Mouse (Mus musculus): ENCODE measurements around the gene Smndc1. TPM values are rescaled to one million over a fixed set of nuclear protein-coding genes. Genes with fewer than 3 reads are reported as not detected.

Gene Smndc1
- polyA plus RNA-seq, 1 experiment from 2014 or later, result 43.8 TPM

- peaks cover 12% of the 10 kb centered on the region; the same call in 1 of the 2 replicates for H3K4me1 ChIP-seq (replicated peaks; ENCODE audit: control insufficient read depth, insufficient read depth, low read length)
- no peak overlapping the region for H3K27ac ChIP-seq (ENCODE audit: low read depth)
- H3K36me3 ChIP-seq (ENCODE audit: control insufficient read depth, insufficient read depth, low read length), result no peaks in the 10 kb centered on the region
- no peak overlapping the region for H3K4me2 ChIP-seq (ENCODE audit: low read length)
- DNase-seq (ENCODE audit: low spot score) (no peak), ATAC-seq (replicated peaks; ENCODE audit: low FRiP score, low TSS enrichment, low read depth) (no peak)
- no peak overlapping the region for H3K4me3 ChIP-seq (ENCODE audit: low read depth, low read length)
- H3K9ac ChIP-seq (ENCODE audit: low read length), result no peak overlapping the region
- 0 out of 2 replicates have a peak, but pooled peaks cover 2% of the 10 kb centered on the region for H3K27me3 ChIP-seq (replicated peaks; ENCODE audit: control insufficient read depth, insufficient read depth, low read length)
- WGBS, result 58% methylated on average over 7 of the region's 7 CpGs
- no peaks in the 10 kb centered on the region for H3K9me3 ChIP-seq (ENCODE audit: control insufficient read depth, low read length)
Observed at GRCm38 (mm10) chr19:53427346-53427745, 37.0 kb upstream of the Smndc1 start.

GRCm38 (mm10) chr19:53425824-53426223, 35.4 kb upstream of the Smndc1 start:
- DNase-seq (ENCODE audit: low spot score) (no peak), ATAC-seq (replicated peaks; ENCODE audit: low FRiP score, low TSS enrichment, low read depth) (no peak)
- Histone ChIP-seq H3K9ac (ENCODE audit: low read length) (no peak overlapping the region), H3K4me2 (ENCODE audit: low read length) (no peak overlapping the region), H3K27ac (ENCODE audit: low read depth) (no peak overlapping the region), H3K9me3 (ENCODE audit: control insufficient read depth, low read length) (no peaks in the 10 kb centered on the region), H3K36me3 (ENCODE audit: control insufficient read depth, insufficient read depth, low read length) (no peaks in the 10 kb centered on the region), H3K4me3 (ENCODE audit: low read depth, low read length) (no peak overlapping the region), H3K27me3 (replicated peaks; ENCODE audit: control insufficient read depth, insufficient read depth, low read length) (0 out of 2 replicates have a peak, but pooled peaks cover 2% of the 10 kb centered on the region), H3K4me1 (replicated peaks; ENCODE audit: control insufficient read depth, insufficient read depth, low read length) (peaks cover 15% of the 10 kb centered on the region; the same call in 1 of the 2 replicates)
- 86% methylated on average over 8 of the region's 8 CpGs for WGBS

- Histone ChIP-seq H3K36me3 (ENCODE audit: control insufficient read depth, insufficient read depth, low read length) (no peaks in the 10 kb centered on the region), H3K4me2 (ENCODE audit: low read length) (peak overlapping the region; percentile 3; the same call in 1 of the 2 replicates), H3K4me3 (ENCODE audit: low read depth, low read length) (no peak overlapping the region), H3K4me1 (replicated peaks; ENCODE audit: control insufficient read depth, insufficient read depth, low read length) (peaks cover 13% of the 10 kb centered on the region; the same call in 1 of the 2 replicates), H3K9me3 (ENCODE audit: control insufficient read depth, low read length) (no peaks in the 10 kb centered on the region), H3K27me3 (replicated peaks; ENCODE audit: control insufficient read depth, insufficient read depth, low read length) (0 out of 2 replicates have a peak, but pooled peaks cover 2% of the 10 kb centered on the region), H3K9ac (ENCODE audit: low read length) (no peak overlapping the region), H3K27ac (ENCODE audit: low read depth) (no peak overlapping the region)
- 56% methylated on average over 18 of the region's 18 CpGs for WGBS
- DNase-seq (ENCODE audit: low spot score), result no peak
- no peak for ATAC-seq (replicated peaks; ENCODE audit: low FRiP score, low TSS enrichment, low read depth)
Observed at GRCm38 (mm10) chr19:53424629-53425028, 34.3 kb upstream of the Smndc1 start.

- DNase-seq (ENCODE audit: low spot score) (no peak), ATAC-seq (replicated peaks; ENCODE audit: low FRiP score, low TSS enrichment, low read depth) (no peak)
- Histone ChIP-seq H3K4me3 (ENCODE audit: low read depth, low read length) (no peak overlapping the region), H3K9me3 (ENCODE audit: control insufficient read depth, low read length) (no peaks in the 10 kb centered on the region), H3K4me2 (ENCODE audit: low read length) (no peak overlapping the region), H3K9ac (ENCODE audit: low read length) (no peak overlapping the region), H3K4me1 (replicated peaks; ENCODE audit: control insufficient read depth, insufficient read depth, low read length) (peaks cover 13% of the 10 kb centered on the region; the same call in 1 of the 2 replicates), H3K27ac (ENCODE audit: low read depth) (no peak overlapping the region), H3K36me3 (ENCODE audit: control insufficient read depth, insufficient read depth, low read length) (no peaks in the 10 kb centered on the region), H3K27me3 (replicated peaks; ENCODE audit: control insufficient read depth, insufficient read depth, low read length) (0 out of 2 replicates have a peak, but pooled peaks cover 2% of the 10 kb centered on the region)
- WGBS, result 55% methylated on average over 17 of the region's 17 CpGs
Observed at GRCm38 (mm10) chr19:53423816-53424465, 33.6 kb upstream of the Smndc1 start.

GRCm38 (mm10) chr19:53423341-53423753, 33.0 kb upstream of the Smndc1 start:
- Histone ChIP-seq H3K9ac (ENCODE audit: low read length) (no peak overlapping the region), H3K36me3 (ENCODE audit: control insufficient read depth, insufficient read depth, low read length) (no peaks in the 10 kb centered on the region), H3K27ac (ENCODE audit: low read depth) (no peak overlapping the region), H3K9me3 (ENCODE audit: control insufficient read depth, low read length) (no peaks in the 10 kb centered on the region), H3K4me1 (replicated peaks; ENCODE audit: control insufficient read depth, insufficient read depth, low read length) (peaks cover 13% of the 10 kb centered on the region; the same call in 1 of the 2 replicates), H3K27me3 (replicated peaks; ENCODE audit: control insufficient read depth, insufficient read depth, low read length) (0 out of 2 replicates have a peak, but pooled peaks cover 2% of the 10 kb centered on the region), H3K4me2 (ENCODE audit: low read length) (no peak overlapping the region), H3K4me3 (ENCODE audit: low read depth, low read length) (no peak overlapping the region)
- 18% methylated on average over 19 of the region's 19 CpGs for WGBS
- no peak for DNase-seq (ENCODE audit: low spot score)
- ATAC-seq (replicated peaks; ENCODE audit: low FRiP score, low TSS enrichment, low read depth), result no peak

GRCm38 (mm10) chr19:53422358-53423308, 32.3 kb upstream of the Smndc1 start:
- 65% methylated on average over 18 of the region's 18 CpGs for WGBS

GRCm38 (mm10) chr19:53421583-53422188, 31.3 kb upstream of the Smndc1 start:
- under 1% methylated on average over 6 of the region's 6 CpGs for WGBS
- DNase-seq (ENCODE audit: low spot score), result no peak
- peak; percentile 20; the same call in 1 of the 2 replicates for ATAC-seq (replicated peaks; ENCODE audit: low FRiP score, low TSS enrichment, low read depth)

More at GRCm38 (mm10) chr19:53422358-53423308, 32.3 kb upstream of the Smndc1 start:
- no peaks in the 10 kb centered on the region for H3K9me3 ChIP-seq (ENCODE audit: control insufficient read depth, low read length)
- no peak overlapping the region for H3K9ac ChIP-seq (ENCODE audit: low read length)
- DNase-seq (ENCODE audit: low spot score) (no peak), ATAC-seq (replicated peaks; ENCODE audit: low FRiP score, low TSS enrichment, low read depth) (no peak)
- no peak overlapping the region for H3K4me2 ChIP-seq (ENCODE audit: low read length)
- H3K4me1 ChIP-seq (replicated peaks; ENCODE audit: control insufficient read depth, insufficient read depth, low read length), result peaks cover 10% of the 10 kb centered on the region; the same call in 1 of the 2 replicates
- no peaks in the 10 kb centered on the region for H3K36me3 ChIP-seq (ENCODE audit: control insufficient read depth, insufficient read depth, low read length)
- no peak overlapping the region for H3K4me3 ChIP-seq (ENCODE audit: low read depth, low read length)
- no peak overlapping the region for H3K27ac ChIP-seq (ENCODE audit: low read depth)
- 0 out of 2 replicates have a peak, but pooled peaks cover 2% of the 10 kb centered on the region for H3K27me3 ChIP-seq (replicated peaks; ENCODE audit: control insufficient read depth, insufficient read depth, low read length)

More at GRCm38 (mm10) chr19:53421583-53422188, 31.3 kb upstream of the Smndc1 start:
- Histone ChIP-seq H3K36me3 (ENCODE audit: control insufficient read depth, insufficient read depth, low read length) (no peaks in the 10 kb centered on the region), H3K9me3 (ENCODE audit: control insufficient read depth, low read length) (no peaks in the 10 kb centered on the region), H3K9ac (ENCODE audit: low read length) (no peak overlapping the region), H3K27me3 (replicated peaks; ENCODE audit: control insufficient read depth, insufficient read depth, low read length) (0 out of 2 replicates have a peak, but pooled peaks cover 2% of the 10 kb centered on the region), H3K4me2 (ENCODE audit: low read length) (peak overlapping the region; percentile 46), H3K27ac (ENCODE audit: low read depth) (peak overlapping the region; percentile 47; the same call in 1 of the 2 replicates), H3K4me3 (ENCODE audit: low read depth, low read length) (peak overlapping the region; percentile 22), H3K4me1 (replicated peaks; ENCODE audit: control insufficient read depth, insufficient read depth, low read length) (peaks cover 10% of the 10 kb centered on the region; the same call in 1 of the 2 replicates)

All from intestine, embryonic 14.5 days (tissue).